Mouse (Mus musculus): ENCODE results near the gene B4galt4. TPM values are rescaled to one million over a fixed set of nuclear protein-coding genes. Genes with fewer than 3 reads are reported as not detected.

Gene B4galt4
- 21.1 and 25.6 TPM in 2 replicates for polyA plus RNA-seq (2016; fragmentation: Nextera tagmentation; extraction: Ambion mirVana)

- ATAC-seq (ENCODE audit: low FRiP score) = peak; percentile 96
- peak within 1 kb of the TSS; percentile 72 for H3K27ac ChIP-seq
- peak within 1 kb of the TSS; percentile 84 for H3K4me2 ChIP-seq
- H3K9me3 ChIP-seq = no peaks in the 10 kb centered on the region
- peak within 1 kb of the TSS; percentile 82 for H3K9ac ChIP-seq
- peak within 1 kb of the TSS; percentile 81 for H3K4me3 ChIP-seq (replicated peaks)
- H3K4me1 ChIP-seq = peaks cover 12% of the 10 kb centered on the region
- no peaks in the 10 kb centered on the region for H3K36me3 ChIP-seq (replicated peaks)
- no peaks in the 10 kb centered on the region for H3K27me3 ChIP-seq
- WGBS = under 1% methylated on average over 68 of the region's 69 CpGs
Observed at GRCm38 (mm10) chr16:38742113-38742658, at the start of gene B4galt4. B4galt4 (plus strand) TSS chr16:38742264.

- Histone ChIP-seq H3K27ac (no peak overlapping the region), H3K4me2 (no peak overlapping the region), H3K27me3 (no peaks in the 10 kb centered on the region), H3K4me3 (replicated peaks) (no peak overlapping the region), H3K9me3 (no peaks in the 10 kb centered on the region), H3K36me3 (replicated peaks) (no peaks in the 10 kb centered on the region), H3K4me1 (no peaks in the 10 kb centered on the region), H3K9ac (no peak overlapping the region)
- ATAC-seq (ENCODE audit: low FRiP score) = no peak
- 92% methylated on average over 6 of the region's 6 CpGs for WGBS
Observed at GRCm38 (mm10) chr16:38694906-38695540, 47.0 kb upstream of the B4galt4 start.

GRCm38 (mm10) chr16:38695557-38695956, 46.5 kb upstream of the B4galt4 start:
- no peaks in the 10 kb centered on the region for H3K36me3 ChIP-seq (replicated peaks)
- WGBS = 83% methylated on average over 5 of the region's 5 CpGs
- ATAC-seq (ENCODE audit: low FRiP score) = no peak
- H3K9ac ChIP-seq = no peak overlapping the region
- no peaks in the 10 kb centered on the region for H3K9me3 ChIP-seq
- H3K4me1 ChIP-seq = no peaks in the 10 kb centered on the region
- H3K4me2 ChIP-seq = no peak overlapping the region
- H3K27me3 ChIP-seq = no peaks in the 10 kb centered on the region
- H3K4me3 ChIP-seq (replicated peaks) = no peak overlapping the region
- H3K27ac ChIP-seq = no peak overlapping the region

- Histone ChIP-seq H3K27ac (no peak overlapping the region), H3K4me1 (peaks cover 11% of the 10 kb centered on the region), H3K4me3 (replicated peaks) (no peak overlapping the region), H3K4me2 (no peak overlapping the region), H3K27me3 (no peaks in the 10 kb centered on the region), H3K9me3 (no peaks in the 10 kb centered on the region), H3K36me3 (replicated peaks) (no peaks in the 10 kb centered on the region), H3K9ac (no peak overlapping the region)
- no peak for ATAC-seq (ENCODE audit: low FRiP score)
- 90% methylated on average over 5 of the region's 5 CpGs for WGBS
Observed at GRCm38 (mm10) chr16:38697611-38698010, 44.5 kb upstream of the B4galt4 start.

GRCm38 (mm10) chr16:38700392-38701162, 41.5 kb upstream of the B4galt4 start:
- H3K27ac ChIP-seq = no peak overlapping the region
- H3K4me3 ChIP-seq (replicated peaks) = no peak overlapping the region
- no peak overlapping the region for H3K4me2 ChIP-seq
- no peaks in the 10 kb centered on the region for H3K36me3 ChIP-seq (replicated peaks)
- no peaks in the 10 kb centered on the region for H3K27me3 ChIP-seq
- ATAC-seq (ENCODE audit: low FRiP score) = no peak
- 87% methylated on average over 16 of the region's 16 CpGs for WGBS
- H3K9me3 ChIP-seq = no peaks in the 10 kb centered on the region
- H3K9ac ChIP-seq = no peak overlapping the region
- H3K4me1 ChIP-seq = peaks cover 11% of the 10 kb centered on the region

GRCm38 (mm10) chr16:38701492-38702185, 40.4 kb upstream of the B4galt4 start:
- Histone ChIP-seq H3K4me1 (peaks cover 11% of the 10 kb centered on the region), H3K4me3 (replicated peaks) (no peak overlapping the region), H3K9me3 (no peaks in the 10 kb centered on the region), H3K9ac (no peak overlapping the region), H3K27me3 (no peaks in the 10 kb centered on the region), H3K27ac (peak overlapping the region; percentile 61), H3K36me3 (replicated peaks) (no peaks in the 10 kb centered on the region), H3K4me2 (peak overlapping the region; percentile 34)
- peak; percentile 72; the same call in 1 of the 2 replicates for ATAC-seq (ENCODE audit: low FRiP score)
- 22% methylated on average over 9 of the region's 9 CpGs for WGBS

- WGBS = 81% methylated on average over 3 of the region's 3 CpGs
- H3K36me3 ChIP-seq (replicated peaks) = no peaks in the 10 kb centered on the region
- H3K9ac ChIP-seq = no peak overlapping the region
- no peaks in the 10 kb centered on the region for H3K27me3 ChIP-seq
- peaks cover 11% of the 10 kb centered on the region for H3K4me1 ChIP-seq
- 0 out of 2 replicates have a peak overlapping the region, but pooled peaks have one; percentile 2 for H3K27ac ChIP-seq
- H3K9me3 ChIP-seq = no peaks in the 10 kb centered on the region
- 0 out of 2 replicates have a peak overlapping the region, but pooled peaks have one; percentile 34 for H3K4me2 ChIP-seq
- H3K4me3 ChIP-seq (replicated peaks) = no peak overlapping the region
- peak; percentile 30; the same call in 1 of the 2 replicates for ATAC-seq (ENCODE audit: low FRiP score)
Observed at GRCm38 (mm10) chr16:38702316-38702715, 39.7 kb upstream of the B4galt4 start.

GRCm38 (mm10) chr16:38703501-38703900, 38.6 kb upstream of the B4galt4 start:
- no peak for ATAC-seq (ENCODE audit: low FRiP score)
- 50% methylated on average over 6 of the region's 6 CpGs for WGBS
- Histone ChIP-seq H3K27me3 (no peaks in the 10 kb centered on the region), H3K4me2 (no peak overlapping the region), H3K9me3 (no peaks in the 10 kb centered on the region), H3K27ac (no peak overlapping the region), H3K4me1 (peaks cover 11% of the 10 kb centered on the region), H3K4me3 (replicated peaks) (no peak overlapping the region), H3K36me3 (replicated peaks) (no peaks in the 10 kb centered on the region), H3K9ac (no peak overlapping the region)

GRCm38 (mm10) chr16:38705531-38706281, 36.4 kb upstream of the B4galt4 start:
- 54% methylated on average over 9 of the region's 9 CpGs for WGBS
- peaks cover 10% of the 10 kb centered on the region; the same call in 1 of the 2 replicates for H3K27me3 ChIP-seq
- no peaks in the 10 kb centered on the region for H3K9me3 ChIP-seq
- H3K4me3 ChIP-seq (replicated peaks) = no peak overlapping the region
- H3K27ac ChIP-seq = no peak overlapping the region
- H3K36me3 ChIP-seq (replicated peaks) = no peaks in the 10 kb centered on the region
- ATAC-seq (ENCODE audit: low FRiP score) = no peak
- H3K4me1 ChIP-seq = peaks cover 15% of the 10 kb centered on the region
- H3K4me2 ChIP-seq = no peak overlapping the region
- H3K9ac ChIP-seq = no peak overlapping the region

- WGBS = 72% methylated on average over 7 of the region's 7 CpGs
- no peak for ATAC-seq (ENCODE audit: low FRiP score)
Observed at GRCm38 (mm10) chr16:38706782-38707181, 35.3 kb upstream of the B4galt4 start.

GRCm38 (mm10) chr16:38708962-38709520, 33.0 kb upstream of the B4galt4 start:
- Histone ChIP-seq H3K4me2 (no peak overlapping the region), H3K9ac (no peak overlapping the region), H3K4me1 (peaks cover 14% of the 10 kb centered on the region), H3K9me3 (no peaks in the 10 kb centered on the region), H3K27ac (no peak overlapping the region), H3K4me3 (replicated peaks) (no peak overlapping the region), H3K36me3 (replicated peaks) (no peaks in the 10 kb centered on the region), H3K27me3 (peaks cover 15% of the 10 kb centered on the region; the same call in 1 of the 2 replicates)
- ATAC-seq (ENCODE audit: low FRiP score) = no peak
- WGBS = 59% methylated on average over 7 of the region's 7 CpGs

More at GRCm38 (mm10) chr16:38706782-38707181, 35.3 kb upstream of the B4galt4 start:
- H3K9me3 ChIP-seq = no peaks in the 10 kb centered on the region
- H3K27ac ChIP-seq = no peak overlapping the region
- H3K4me2 ChIP-seq = no peak overlapping the region
- H3K9ac ChIP-seq = no peak overlapping the region
- H3K4me1 ChIP-seq = peaks cover 10% of the 10 kb centered on the region
- peaks cover 13% of the 10 kb centered on the region; the same call in 1 of the 2 replicates for H3K27me3 ChIP-seq
- H3K36me3 ChIP-seq (replicated peaks) = no peaks in the 10 kb centered on the region
- no peak overlapping the region for H3K4me3 ChIP-seq (replicated peaks)

Measured in forebrain, embryonic 12.5 days (tissue).